Mouse (Mus musculus) limb, embryonic 14.5 days (tissue): Measurements from ENCODE around the gene Ptk6. TPM values are rescaled to one million over a fixed set of nuclear protein-coding genes. Genes with fewer than 3 reads are reported as not detected.
A peak's percentile ranks its signal among the peaks of the same experiment; 100 is the strongest.

Experiments
- ATAC-seq: fragments of 200-750 bp; cut with Nextera tagmentation; 2 replicates; pipeline ENCODE4 v1.8.0; 2017; ENCODE audit warnings: low read depth, moderate number of reproducible peaks, moderate TSS enrichment; ENCODE audit not compliant: low FRiP score
- DNase-seq: peaks from one replicate; pipeline ENCODE4 v3.0.0-alpha.2; 2015; ENCODE audit warnings: low spot score
- H3K27ac ChIP-seq: fragments of 300-500 bp; sonication (generic); replicated peaks from 2 replicates; pipeline ENCODE4 v1.5.1; 2014; ENCODE audit warnings: low read depth, mild to moderate bottlenecking, low read length, moderate library complexity, mixed read lengths
- H3K27me3 ChIP-seq: fragments of 300-500 bp; sonication (generic); 2 replicates; pipeline ENCODE4 v1.6.1; 2014; ENCODE audit warnings: low read length, mixed read lengths; ENCODE audit not compliant: control insufficient read depth, insufficient read depth
- H3K36me3 ChIP-seq: fragments of 300-500 bp; sonication (generic); 2 replicates; pipeline ENCODE4 v1.6.1; 2014; ENCODE audit warnings: mild to moderate bottlenecking, low read length, moderate library complexity, mixed read lengths; ENCODE audit not compliant: control insufficient read depth, insufficient read depth
- H3K4me1 ChIP-seq: fragments of 300-500 bp; sonication (generic); 2 replicates; pipeline ENCODE4 v1.6.1; 2014; ENCODE audit warnings: antibody characterized with exemption, low read length, mixed read lengths; ENCODE audit not compliant: control insufficient read depth, insufficient read depth
- H3K4me2 ChIP-seq: fragments of 300-500 bp; sonication (generic); replicated peaks from 2 replicates; pipeline ENCODE4 v1.6.1; 2014; ENCODE audit warnings: low read depth, mild to moderate bottlenecking, low read length, moderate library complexity; ENCODE audit not compliant: severe bottlenecking
- H3K4me3 ChIP-seq: fragments of 300-500 bp; sonication (generic); replicated peaks from 2 replicates; pipeline ENCODE4 v1.5.1; 2014; ENCODE audit warnings: low read length
- H3K9ac ChIP-seq: fragments of 300-500 bp; sonication (generic); 2 replicates; pipeline ENCODE4 v1.6.1; 2014; ENCODE audit warnings: mild to moderate bottlenecking, low read depth, low read length, moderate library complexity; ENCODE audit not compliant: severe bottlenecking
- H3K9me3 ChIP-seq: fragments of 300-500 bp; sonication (generic); 2 replicates; pipeline ENCODE4 v1.6.1; 2016; ENCODE audit warnings: low read length; ENCODE audit not compliant: control insufficient read depth
- POLR2A ChIP-seq: fragments of 200-500 bp; IDR thresholded peaks from 2 replicates; pipeline ENCODE4 v1.8.0; 2012; ENCODE audit warnings: inconsistent platforms, mild to moderate bottlenecking, moderate library complexity, borderline replicate concordance; ENCODE audit not compliant: insufficient read depth, insufficient read length; ENCODE audit errors: extremely low read depth
- WGBS: fragments of 180-500 bp; shearing (Covaris S2); extraction: QIAGEN DNeasy Blood & Tissue Kit; methylation state at CpG from one replicate; pipeline ENCODE4 v1.1.7; 2014; 5-methylcytosine and 5-hydroxymethylcytosine counted together
- polyA plus RNA-seq, 2 experiments: library from polyadenylated mRNA; depleted of rRNA in 1 of 2; stranded (reverse) in 1 of 2; unstranded in 1 of 2; fragments of >200 nt; fragmentation: Nextera tagmentation in 1 of 2; extraction: Ambion mirVana in 1 of 2; gene quantifications; 2 replicates each; pipeline versions ENCODE4 v1.2.1 to v1.2.3; 2012 to 2014

The Ptk6 gene
- polyA plus RNA-seq, 2 experiments, result 0.10 to 0.19 TPM

GRCm38 (mm10) chr2:181218881-181219485 is 16.4 kb upstream of the Ptk6 start:
- peaks cover 16% of the 10 kb centered on the region for H3K4me1 ChIP-seq
- H3K27me3 ChIP-seq, result peaks cover under 1% of the 10 kb centered on the region; the same call in 1 of the 2 replicates
- no peak overlapping the region for H3K4me3 ChIP-seq
- peak overlapping the region; percentile 40 for H3K27ac ChIP-seq
- H3K36me3 ChIP-seq, result no peaks in the 10 kb centered on the region
- DNase-seq (no peak), ATAC-seq (no peak)
- 50% methylated on average over 5 of the region's 5 CpGs for WGBS
- H3K9me3 ChIP-seq, result no peaks in the 10 kb centered on the region
- no peak for TF ChIP-seq POLR2A
- no peak overlapping the region for H3K4me2 ChIP-seq
- no peak overlapping the region for H3K9ac ChIP-seq

- no peaks in the 10 kb centered on the region for H3K9me3 ChIP-seq
- peaks cover 30% of the 10 kb centered on the region for H3K27me3 ChIP-seq
- no peak overlapping the region for H3K4me3 ChIP-seq
- no peak overlapping the region for H3K9ac ChIP-seq
- DNase-seq (no peak), ATAC-seq (no peak)
- H3K4me1 ChIP-seq, result peaks cover 16% of the 10 kb centered on the region
- no peak overlapping the region for H3K27ac ChIP-seq
- TF ChIP-seq POLR2A, result no peak
- no peak overlapping the region for H3K4me2 ChIP-seq
- no peaks in the 10 kb centered on the region for H3K36me3 ChIP-seq
- WGBS, result 87% methylated on average over 6 of the region's 6 CpGs
These were observed 13.4 kb upstream of the Ptk6 start for GRCm38 (mm10) chr2:181216037-181216436.

DNA sequence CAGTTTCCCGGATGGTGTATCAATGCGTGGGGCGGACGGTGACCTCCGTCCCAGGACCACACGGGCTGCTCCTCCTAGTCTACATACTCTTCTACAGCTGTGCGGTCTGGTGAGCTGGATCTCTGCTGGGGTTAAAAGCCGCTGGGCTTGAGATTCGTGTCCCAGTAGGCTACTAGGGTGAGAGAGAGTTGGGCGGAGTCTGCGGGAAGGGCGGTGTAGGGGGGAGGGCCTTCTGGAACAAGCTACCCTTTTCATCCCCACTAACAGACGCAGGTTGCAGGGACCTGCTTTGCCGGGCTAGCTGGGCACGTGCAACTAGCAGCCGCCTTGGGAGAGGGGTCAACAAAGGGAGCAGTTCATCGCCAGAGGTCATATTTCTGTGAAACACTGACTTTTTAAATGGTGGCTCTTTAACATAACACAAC is 10.4 kb upstream of the Ptk6 start, which contains the start of gene Srms:
Gene Srms, minus strand, starts transcription at position 165 of the 425 bp plus-strand sequence.
- Histone ChIP-seq H3K36me3 (no peaks in the 10 kb centered on the region), H3K4me2 (peak within 1 kb of the TSS; percentile 47), H3K27me3 (peaks cover 31% of the 10 kb centered on the region), H3K27ac (no peak within 1 kb of the TSS), H3K9me3 (no peaks in the 10 kb centered on the region), H3K4me3 (peak within 1 kb of the TSS; percentile 25), H3K9ac (0 out of 2 replicates have a peak within 1 kb of the TSS, but pooled peaks have one; percentile 25), H3K4me1 (no peaks in the 10 kb centered on the region)
- DNase-seq (peak; percentile 14), ATAC-seq (peak; percentile 44; the same call in 1 of the 2 replicates)
- WGBS, result 1% methylated on average over 17 of the region's 17 CpGs
- TF ChIP-seq POLR2A, result no peak

- H3K9me3 ChIP-seq, result no peaks in the 10 kb centered on the region
- ATAC-seq, result no peak
- H3K27ac ChIP-seq, result no peak overlapping the region
- no peak for DNase-seq
- peak overlapping the region; percentile 25 for H3K4me3 ChIP-seq
- H3K4me1 ChIP-seq, result no peaks in the 10 kb centered on the region
- no peaks in the 10 kb centered on the region for H3K36me3 ChIP-seq
- peak overlapping the region; percentile 47 for H3K4me2 ChIP-seq
- 0 out of 2 replicates have a peak overlapping the region, but pooled peaks have one; percentile 25 for H3K9ac ChIP-seq
- 4% methylated on average over 33 of the region's 34 CpGs for WGBS
- H3K27me3 ChIP-seq, result peaks cover 31% of the 10 kb centered on the region
- no peak for TF ChIP-seq POLR2A
These were observed 9.9 kb upstream of the Ptk6 start for GRCm38 (mm10) chr2:181212389-181213020.

DNA sequence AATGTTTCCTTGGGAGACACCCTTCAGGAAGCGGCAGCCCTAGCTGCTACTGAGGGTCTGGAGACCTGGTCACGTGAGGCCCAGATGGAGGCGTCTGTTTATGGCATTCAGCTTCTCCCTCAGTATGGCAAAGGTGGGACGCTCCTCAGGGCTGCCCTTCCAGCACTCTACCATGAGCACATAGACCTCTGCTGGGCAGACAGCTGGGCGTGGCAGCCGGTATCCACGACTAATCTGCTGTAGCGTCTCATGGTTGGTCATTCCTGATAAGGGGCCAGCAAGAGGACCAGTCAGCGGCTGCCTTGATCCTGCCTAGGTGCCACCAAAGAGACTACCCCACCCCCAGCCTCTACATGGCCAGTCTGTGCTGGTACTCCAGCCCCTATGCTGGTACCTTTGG is 3.5 kb upstream of the Ptk6 start:
- WGBS, result 73% methylated on average over 9 of the region's 9 CpGs
- Histone ChIP-seq H3K9me3 (no peaks in the 10 kb centered on the region), H3K4me1 (no peaks in the 10 kb centered on the region), H3K27me3 (peaks cover 2% of the 10 kb centered on the region; the same call in 1 of the 2 replicates), H3K4me3 (no peak overlapping the region), H3K4me2 (no peak overlapping the region), H3K27ac (no peak overlapping the region), H3K36me3 (no peaks in the 10 kb centered on the region), H3K9ac (no peak overlapping the region)
- ATAC-seq (no peak), DNase-seq (no peak)
- TF ChIP-seq POLR2A, result no peak
